Mouse (Mus musculus) lung, postnatal 10 days (tissue): ENCODE data around the gene Hs3st6.
A peak's percentile ranks its signal among the peaks of the same experiment; 100 is the strongest.

Experiments used
- DNase-seq: peaks from one replicate; pipeline ENCODE4 v3.0.0; 2021

The Hs3st6 gene

GRCm38 (mm10) chr17:24769146-24769545 lies 16.4 kb downstream of the Hs3st6 start:
- no peak for DNase-seq

- DNase-seq = no peak
Observed at GRCm38 (mm10) chr17:24773241-24773640, 20.5 kb downstream of the Hs3st6 start.

GRCm38 (mm10) chr17:24775173-24775572 lies 22.4 kb downstream of the Hs3st6 start:
- DNase-seq = no peak

GRCm38 (mm10) chr17:24777073-24777472 lies 24.3 kb downstream of the Hs3st6 start:
- DNase-seq = peak; percentile 49

- DNase-seq = no peak
Observed at GRCm38 (mm10) chr17:24780821-24781220, 28.0 kb downstream of the Hs3st6 start.

- DNase-seq = no peak
Observed at GRCm38 (mm10) chr17:24792190-24792589, 39.4 kb downstream of the Hs3st6 start.

GRCm38 (mm10) chr17:24794791-24795190 lies 42.0 kb downstream of the Hs3st6 start:
- peak; percentile 25 for DNase-seq

GRCm38 (mm10) chr17:24796969-24797368 lies 44.2 kb downstream of the Hs3st6 start:
- no peak for DNase-seq

GRCm38 (mm10) chr17:24798229-24798628 lies 45.4 kb downstream of the Hs3st6 start:
- DNase-seq = no peak

GRCm38 (mm10) chr17:24799476-24799875 lies 46.7 kb downstream of the Hs3st6 start:
- no peak for DNase-seq

GRCm38 (mm10) chr17:24800524-24800923 lies 47.7 kb downstream of the Hs3st6 start:
- DNase-seq = no peak

- peak; percentile 62 for DNase-seq
Observed at GRCm38 (mm10) chr17:24803952-24804951, 51.5 kb downstream of the Hs3st6 start, which contains the start of gene Meiob. Gene Meiob (plus strand): TSS chr17:24804289.
